Mouse (Mus musculus) G1E (cell line): ENCODE results near the gene Rgs10.

Experiments
- CTCF ChIP-seq: IDR thresholded peaks from 2 replicates; pipeline ENCODE4 v1.5.1; 2012; ENCODE audit warnings: low read depth, low read length, inconsistent platforms, mixed read lengths
- GATA1 ChIP-seq: IDR thresholded peaks from 2 replicates; pipeline ENCODE4 v1.6.1; 2012; ENCODE audit warnings: borderline replicate concordance, low read length, inconsistent platforms, mixed read lengths
- POLR2AphosphoS5 ChIP-seq: IDR thresholded peaks from 2 replicates; pipeline ENCODE4 v1.6.1; 2012; ENCODE audit warnings: low read depth, low read length, inconsistent platforms; ENCODE audit not compliant: insufficient replicate concordance
- TAL1 ChIP-seq: conservative IDR thresholded peaks from 2 replicates; pipeline ENCODE4 v1.6.1; 2012; ENCODE audit warnings: low read depth, low read length, inconsistent platforms, mixed read lengths

DNA sequence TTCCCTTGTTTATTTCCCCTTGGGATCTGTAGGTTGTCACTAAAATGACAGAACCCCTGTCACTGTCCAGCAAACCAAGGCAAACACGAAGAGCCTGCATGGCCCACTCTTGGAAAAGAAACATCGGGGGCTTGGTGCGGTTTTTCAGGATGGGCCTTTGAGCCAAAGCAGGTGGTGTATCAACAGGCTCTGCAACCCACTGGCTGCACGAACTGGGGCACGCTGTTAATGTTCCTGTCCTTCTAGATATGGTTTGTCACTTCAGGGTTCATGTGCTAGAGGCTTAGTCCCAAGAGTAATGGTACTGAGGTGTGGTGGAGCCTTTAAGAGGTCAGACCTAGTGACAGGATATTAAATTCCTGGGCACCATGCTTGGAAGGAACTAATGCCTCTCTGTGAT lies 63.1 kb downstream of the Rgs10 start:
- TF ChIP-seq CTCF (no peak), GATA1 (no peak), POLR2AphosphoS5 (no peak), TAL1 (no peak)
